Mouse (Mus musculus) urinary bladder, postnatal 4 days (tissue): Measurements from ENCODE around the gene Cep350.

Experiments used
- DNase-seq, 2 experiments: peaks; one replicate each; pipeline ENCODE4 v3.0.0; 2021 to 2022; ENCODE audit warnings: low spot score in 2 of 2

The Cep350 gene

DNA sequence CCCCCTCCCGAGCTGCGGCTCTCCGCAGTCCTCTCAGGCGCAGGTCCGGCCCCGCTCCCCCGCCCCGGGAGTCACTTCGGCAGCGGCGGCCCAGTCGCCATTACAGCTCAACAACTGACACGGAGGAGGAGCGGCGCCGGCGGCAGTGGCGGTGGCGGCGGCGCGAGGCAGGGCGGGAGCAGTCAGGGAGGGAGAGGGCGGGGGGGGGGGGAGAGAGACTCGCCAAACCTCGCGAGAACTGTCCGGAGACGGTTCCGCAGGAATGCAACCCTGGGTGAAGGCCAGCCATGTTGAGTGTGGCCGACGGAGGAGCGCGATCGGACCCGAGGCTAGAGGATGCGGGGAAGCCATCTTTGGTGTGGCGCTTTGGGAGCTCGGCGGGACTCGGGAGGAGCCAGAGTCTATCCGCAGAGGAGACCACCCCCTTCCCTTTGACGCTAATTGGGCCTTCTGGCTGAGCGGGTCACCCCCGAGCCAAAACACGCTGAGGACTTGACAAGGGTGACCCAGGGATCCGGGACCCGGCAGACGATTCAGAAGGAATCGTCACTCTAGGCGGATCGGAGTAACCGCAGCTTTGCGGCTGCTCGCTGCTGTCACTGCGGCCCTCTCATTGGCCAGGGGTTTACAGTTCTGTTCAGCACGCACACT, at the start of gene Cep350:
TSS of gene Cep350 (minus strand) at position 188 of the 651 bp plus-strand sequence.
- peak; percentile 96 to 97 for DNase-seq

DNA sequence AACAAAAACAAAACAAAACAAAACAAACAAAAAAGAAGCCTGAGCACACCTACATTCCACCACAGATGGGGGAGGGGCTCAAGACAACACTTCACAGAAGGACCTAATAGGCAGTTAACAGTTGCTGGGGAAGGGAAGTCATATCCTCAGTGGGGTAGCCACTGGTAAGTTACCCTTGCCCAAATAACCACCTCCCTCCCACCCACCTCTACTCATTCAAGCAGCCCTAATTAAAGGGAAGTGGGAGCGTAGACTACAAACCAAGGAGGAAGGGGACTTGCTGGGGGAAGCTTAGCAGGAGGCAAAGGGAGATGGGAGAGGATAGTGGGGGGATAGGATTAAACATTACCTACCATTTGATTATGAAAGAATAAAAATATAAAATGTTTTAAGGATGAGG, 47.3 kb upstream of the Cep350 start:
- DNase-seq: no peak

DNA sequence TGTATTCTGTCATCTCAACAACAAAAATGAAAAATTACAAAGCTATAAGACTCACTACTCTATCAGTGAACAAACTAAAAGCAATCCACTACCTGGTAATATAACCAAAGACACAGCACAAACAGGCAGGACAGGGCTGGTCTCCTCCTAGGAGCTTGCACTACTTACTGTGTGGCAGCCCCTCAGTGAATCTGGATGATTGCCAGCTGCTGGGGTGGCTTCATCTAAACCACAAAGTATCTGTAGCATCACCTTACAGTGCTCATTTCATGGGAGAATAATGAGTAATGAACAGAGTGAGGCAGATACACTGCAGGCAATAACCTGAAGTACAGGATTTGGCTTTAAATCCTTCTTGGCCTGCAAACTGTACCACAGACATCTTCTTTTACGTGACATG, 46.7 kb upstream of the Cep350 start:
- DNase-seq: no peak

DNA sequence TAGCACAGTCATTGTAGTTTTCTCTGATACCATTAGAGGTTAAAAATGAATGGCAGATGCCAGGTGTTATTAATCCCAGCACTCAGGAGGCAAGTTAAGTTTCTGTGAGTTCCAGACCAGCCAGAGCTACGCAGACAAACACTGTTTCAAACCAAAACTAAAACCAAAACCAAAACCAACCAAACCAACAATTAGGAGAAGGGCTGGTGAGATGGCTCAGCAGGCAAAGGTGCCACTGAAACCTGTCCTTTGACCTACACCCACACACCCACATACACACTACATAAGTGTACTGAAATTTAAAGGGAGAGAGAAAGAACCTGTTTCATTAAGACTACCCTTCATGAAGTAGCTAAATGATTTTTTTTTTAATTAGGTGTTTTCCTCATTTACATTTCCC, 35.9 kb upstream of the Cep350 start:
- no peak for DNase-seq

DNA sequence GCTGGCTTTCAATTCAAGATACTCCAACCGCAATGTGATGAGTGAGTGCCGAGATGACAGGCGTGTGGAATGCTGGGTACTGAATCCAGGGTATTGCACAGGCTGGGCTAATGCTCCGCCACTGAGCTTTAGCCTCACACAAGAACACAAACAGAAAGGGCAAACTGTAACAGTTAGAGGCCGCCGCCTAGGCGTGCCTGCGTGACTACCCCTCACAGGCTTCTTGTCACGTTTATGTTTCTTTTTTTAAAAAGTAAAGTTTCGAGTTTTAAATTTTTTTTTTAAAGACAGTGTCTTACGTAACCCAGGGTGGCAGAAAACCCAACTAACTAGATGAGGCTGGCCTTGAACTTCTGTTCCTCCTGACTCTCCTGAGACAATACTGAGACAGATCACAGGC, 32.9 kb upstream of the Cep350 start:
- DNase-seq: no peak

DNA sequence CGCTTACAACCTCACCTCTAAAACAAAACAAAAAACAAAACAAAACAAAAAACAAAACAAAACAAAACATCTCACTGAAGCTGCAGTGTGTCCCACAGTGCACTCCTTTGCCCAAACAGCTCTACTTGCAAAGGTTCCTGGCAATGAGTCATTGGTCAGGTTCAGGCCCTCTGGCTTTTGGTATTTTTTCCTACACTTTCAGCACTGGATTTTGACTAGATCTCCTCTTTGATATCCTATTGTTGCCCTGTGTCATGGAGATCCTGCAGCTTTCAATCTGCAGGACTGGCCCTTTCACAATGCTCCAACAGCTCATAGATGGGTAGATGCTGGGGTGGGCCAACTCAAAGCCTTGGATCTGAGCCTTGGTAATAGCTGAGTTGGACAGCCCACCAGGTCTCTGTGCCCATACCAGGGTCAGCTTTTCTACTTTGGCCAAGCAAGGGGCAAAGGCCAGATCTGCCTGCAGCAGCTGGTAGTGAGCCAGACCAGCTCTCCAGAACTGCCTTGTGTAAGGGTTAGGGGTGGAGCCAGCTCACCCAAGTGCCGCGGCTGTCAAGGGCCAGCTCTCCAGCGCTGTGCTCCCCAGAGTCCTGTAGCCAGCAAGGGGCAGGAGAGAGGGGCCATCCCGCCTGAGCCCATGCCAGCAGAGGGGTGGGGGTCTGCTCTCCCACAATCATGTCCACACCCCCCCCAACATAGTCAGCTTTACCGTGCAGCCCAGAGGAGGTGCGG, 30.3 kb upstream of the Cep350 start:
- DNase-seq: no peak

DNA sequence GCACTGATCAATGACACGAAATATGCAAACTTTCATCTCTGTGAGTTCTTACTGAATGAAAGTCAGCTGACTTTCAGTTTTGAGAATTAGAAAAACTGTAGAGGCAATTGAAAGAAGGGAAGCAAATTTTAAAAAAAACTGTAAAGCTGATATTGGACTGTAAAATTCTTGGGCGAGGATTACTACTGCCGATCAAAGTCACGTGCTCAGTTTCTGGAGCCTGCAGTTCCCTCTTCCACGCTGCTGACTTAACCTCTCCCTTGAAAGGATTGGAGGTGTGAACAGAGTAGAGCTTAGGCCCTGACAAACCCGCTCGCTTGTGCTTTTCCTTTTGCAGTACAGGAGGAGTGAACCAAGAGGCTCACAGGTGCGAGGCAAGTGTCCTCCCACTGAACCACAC, 29.3 kb upstream of the Cep350 start:
- DNase-seq: no peak

DNA sequence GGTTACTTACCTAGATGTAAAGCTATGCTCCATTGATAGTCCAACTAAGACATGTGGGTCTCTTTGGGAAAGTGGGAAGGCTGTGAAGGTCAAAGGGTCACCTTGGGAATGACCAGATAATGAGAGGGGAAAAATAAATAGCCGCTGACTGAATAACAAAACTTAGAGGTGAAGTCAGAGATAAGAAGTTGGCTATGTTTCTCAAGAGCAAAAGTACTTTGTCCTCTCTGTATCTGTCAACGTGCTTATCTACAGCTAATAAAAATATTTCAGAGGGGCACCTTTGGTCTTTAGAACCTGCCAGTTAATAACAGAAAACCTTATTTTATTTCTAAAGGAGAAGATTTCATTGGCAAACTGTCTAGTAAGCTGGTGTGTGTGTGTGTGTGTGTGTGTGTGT, 22.6 kb upstream of the Cep350 start:
- no peak for DNase-seq

DNA sequence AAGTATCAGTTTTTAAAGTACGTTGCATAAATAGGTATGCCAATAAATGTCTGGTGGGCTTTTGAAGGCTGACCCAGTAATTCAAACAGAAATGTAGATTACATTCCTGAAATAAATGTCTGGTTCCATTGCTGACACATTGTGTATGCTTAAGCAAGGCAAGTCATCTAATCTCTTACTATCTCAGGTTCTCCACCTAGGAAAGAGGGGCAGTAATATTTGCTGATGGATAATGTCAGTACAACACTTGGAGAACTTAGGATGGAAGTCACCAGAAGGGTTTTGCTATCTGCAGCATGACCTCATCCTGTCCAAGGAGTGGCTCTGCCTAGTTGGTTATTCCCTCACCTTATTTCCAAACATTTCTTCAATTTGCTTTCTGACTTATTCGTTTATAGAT, 21.5 kb upstream of the Cep350 start:
- DNase-seq: no peak

DNA sequence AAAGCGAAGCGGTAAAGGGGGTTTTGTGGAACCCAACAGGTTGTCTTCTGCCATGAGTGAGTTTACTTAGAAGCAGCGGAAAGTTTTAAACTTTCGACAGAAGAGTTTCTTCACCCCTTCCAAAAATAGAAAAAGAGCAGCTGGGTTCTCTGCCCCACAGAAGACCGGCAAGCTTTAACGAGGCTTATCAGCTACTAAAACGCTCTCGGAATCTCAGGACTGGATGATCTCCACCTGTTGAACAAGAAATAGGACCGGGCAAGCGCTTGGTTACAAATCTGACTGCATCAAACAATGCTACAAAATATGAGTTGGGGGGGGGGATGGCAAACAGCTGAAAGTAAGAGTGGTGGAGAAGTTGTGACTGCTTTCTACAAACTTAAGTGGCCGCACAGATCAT, 17.3 kb upstream of the Cep350 start:
- DNase-seq: no peak

DNA sequence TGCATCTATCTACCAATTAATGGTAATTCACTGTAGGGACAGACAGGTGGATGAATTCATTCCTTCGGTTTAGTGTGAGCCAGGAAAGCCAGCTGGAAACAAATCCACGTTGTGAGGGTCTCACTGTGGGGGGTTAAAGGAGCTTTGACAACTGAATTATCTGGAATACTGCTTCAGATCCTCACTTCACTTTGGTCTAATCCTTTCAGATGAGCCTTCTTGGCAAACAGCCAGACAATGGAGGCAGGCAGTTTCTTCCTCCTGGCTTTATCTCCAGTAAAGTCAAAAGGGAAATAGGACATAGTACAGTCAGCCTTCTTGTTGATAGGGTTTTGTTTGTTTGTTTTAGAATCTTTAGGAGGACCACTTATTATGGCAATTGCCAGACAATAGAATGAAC, 16.3 kb upstream of the Cep350 start:
- DNase-seq: no peak

DNA sequence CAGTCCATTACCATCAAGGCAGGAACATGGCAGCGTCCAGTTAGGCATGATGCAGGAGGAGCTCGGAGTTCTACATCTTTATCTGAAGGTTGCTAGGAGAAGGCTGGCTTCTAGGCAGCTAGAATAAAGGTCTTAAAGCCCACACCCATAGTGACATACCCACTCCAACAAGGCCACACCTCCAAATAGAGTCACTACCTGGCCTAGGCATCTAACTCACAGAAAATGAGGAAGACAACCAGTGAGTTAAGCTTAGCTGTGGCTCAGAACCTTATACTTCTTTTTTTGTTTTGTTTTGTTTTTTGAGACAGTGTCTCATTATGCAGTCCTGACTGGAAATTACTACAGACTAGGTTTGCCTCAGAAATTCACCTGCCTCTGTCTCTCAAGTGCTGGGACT, 14.6 kb upstream of the Cep350 start:
- no peak for DNase-seq

DNA sequence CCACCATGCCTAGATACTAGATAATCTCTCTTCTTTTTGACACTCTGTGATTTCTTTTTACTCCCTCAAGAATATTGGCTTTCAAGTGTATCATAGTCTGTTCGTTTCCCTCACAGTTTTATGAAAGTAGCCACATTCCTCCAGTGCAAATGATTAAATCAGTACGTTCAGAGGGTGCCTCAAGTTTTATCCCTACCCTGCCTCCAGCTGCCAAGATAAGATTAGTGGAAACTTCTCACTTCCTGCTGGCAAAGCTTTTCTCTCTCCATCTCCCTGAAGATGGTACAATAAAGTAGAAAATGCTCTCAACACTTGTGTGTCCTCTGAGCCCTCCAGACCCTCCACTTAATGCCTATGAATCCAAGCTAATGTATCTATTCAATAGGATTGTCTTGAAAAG, 1.9 kb upstream of the Cep350 start:
- DNase-seq: no peak

DNA sequence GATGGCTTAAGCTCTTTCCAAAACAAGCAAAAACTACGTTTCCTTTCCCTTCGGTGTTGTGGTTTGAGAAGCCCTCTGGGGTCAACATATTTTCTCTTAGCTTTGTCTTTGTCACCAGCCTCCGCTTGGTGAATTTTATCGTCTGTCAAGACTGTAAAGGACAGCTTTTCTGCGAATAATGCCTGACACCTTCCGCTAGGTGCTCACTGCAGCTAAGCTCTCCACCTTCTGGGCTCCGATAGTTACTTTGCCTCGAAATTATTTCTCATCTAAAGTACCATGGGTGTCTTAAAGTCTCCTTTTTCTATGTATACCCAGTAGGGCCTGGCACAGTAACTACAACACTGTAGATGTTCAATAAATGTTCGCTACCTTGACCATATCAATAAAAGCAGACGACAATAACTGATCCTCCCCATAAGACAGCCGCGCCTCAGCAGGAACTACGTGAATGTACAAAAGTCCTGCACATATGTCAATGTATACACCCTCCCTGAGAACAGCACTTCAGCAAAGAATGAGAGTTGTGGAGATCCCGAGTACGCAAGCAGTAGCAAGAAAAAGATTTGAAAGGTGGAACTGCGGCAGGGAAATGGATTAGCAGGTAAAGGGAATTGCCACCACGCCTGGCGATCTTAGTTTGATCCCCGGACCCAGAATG, 794 bp upstream of the Cep350 start:
- DNase-seq: no peak

DNA sequence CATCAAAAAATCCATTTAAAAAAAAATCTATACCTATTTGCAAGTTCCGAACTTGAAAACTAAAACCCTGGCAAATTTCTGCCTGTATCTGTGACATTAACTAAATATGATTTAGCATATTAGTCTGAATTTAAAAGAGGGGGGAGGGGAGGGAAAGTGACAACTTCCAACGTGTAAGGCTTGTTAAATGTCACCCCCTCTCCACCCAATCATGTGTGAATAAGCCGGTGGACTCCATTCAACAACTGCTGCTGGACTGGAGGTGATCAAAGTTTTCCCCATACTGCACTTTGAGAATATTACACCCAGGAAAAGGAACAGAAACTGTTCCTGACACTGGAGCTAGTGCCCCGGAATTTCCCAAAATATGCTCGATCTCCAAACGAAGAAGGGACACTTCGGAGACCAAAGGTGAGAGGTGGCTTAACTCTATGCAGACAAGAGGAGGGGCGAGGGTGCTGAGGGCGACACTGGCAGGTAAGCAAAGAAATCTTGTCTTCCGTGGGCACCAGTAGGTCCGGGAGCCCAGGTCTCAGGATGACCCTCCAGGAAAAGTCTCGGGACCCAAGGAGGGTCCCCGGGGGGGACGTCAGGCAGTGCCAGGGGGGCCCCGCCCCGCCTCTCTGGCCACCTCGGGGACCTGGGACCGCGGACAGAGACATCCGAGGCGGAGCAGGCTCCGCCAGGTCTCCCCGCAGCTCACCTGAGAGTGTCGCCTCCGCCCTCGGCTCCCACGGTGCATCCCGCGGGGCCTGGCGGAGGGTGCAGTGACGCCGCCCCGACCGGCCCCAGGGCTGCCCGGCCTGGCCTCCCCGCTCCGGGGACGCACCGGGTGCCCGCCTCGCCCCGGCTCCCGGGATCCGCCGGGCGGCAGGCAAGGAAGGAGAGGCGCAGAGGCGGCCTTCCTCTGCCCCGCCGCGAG, 648 bp downstream of the Cep350 start:
- no peak for DNase-seq

DNA sequence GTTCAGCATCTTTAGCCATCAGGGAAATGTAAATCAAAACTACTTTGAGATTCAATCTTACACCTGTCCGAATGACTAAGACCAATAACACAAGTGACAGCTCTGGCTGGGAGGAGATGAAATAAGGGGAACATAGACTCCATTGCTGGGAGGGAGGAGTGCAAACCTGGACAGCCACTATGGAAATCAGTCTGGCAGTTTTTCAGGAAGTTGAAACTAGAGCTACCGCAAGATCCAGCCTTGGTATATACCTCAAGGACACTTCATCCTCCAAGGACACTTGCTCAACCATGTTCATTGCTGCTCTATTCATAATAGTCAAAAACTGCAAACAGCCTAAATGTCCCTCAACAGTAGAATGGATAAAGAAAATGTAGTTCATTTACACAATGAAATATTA, 23.9 kb downstream of the Cep350 start:
- DNase-seq: no peak

DNA sequence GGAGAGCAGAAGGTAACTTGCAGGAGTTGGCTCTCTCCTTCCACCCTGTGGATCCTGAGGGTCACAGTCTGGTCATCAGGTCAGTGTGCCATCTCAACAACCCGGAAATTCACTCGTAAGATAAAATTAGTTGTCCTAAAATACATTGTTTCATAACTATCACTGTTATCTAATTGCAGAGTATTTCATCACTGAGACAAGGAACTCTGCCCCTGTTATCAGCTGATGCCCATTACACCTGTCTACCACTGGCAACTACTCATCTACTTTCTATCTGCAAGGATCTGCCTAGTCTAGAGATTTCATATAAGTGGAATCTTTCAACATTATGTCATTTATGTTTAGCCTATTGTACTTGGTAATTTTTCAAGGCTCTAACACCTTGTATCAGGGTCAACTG, 28.7 kb downstream of the Cep350 start:
- DNase-seq: no peak

DNA sequence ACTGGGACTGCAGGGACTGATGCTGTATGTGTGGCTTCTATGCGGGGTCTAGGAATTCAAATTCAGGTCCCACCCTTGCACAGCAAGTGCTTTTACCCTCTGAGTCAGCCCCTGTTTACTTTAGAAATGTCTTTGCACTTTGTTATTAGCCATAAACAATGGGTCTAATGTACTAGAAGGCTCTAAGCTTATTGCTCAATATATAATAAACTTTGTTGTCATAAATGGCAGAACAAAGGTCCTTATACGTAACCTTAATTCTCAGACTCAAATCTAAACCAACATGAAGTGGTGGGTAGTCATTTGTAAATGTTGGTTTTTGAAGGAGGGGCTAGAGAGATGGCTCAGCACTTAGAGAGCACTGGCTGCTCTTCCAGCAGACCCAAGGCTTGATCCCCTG, 35.6 kb downstream of the Cep350 start:
- DNase-seq: no peak

DNA sequence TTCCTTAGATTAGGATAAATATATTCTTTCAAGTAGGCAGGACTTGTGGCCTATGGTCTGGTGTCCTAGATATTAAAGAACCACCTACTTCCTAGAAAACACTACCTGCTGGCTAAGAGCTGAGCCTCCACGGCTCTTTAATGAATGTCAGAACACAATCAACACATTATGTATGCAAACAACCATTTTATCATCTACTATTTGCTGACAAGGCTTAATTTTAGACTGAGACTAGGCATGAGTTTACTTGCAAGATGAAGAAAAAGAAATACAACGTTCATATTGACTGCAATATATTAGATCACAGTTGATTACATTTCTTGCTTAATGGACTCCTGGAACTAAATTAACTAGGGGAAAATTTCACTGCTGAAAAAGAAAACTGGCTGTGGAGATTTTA, 38.4 kb downstream of the Cep350 start:
- no peak for DNase-seq

DNA sequence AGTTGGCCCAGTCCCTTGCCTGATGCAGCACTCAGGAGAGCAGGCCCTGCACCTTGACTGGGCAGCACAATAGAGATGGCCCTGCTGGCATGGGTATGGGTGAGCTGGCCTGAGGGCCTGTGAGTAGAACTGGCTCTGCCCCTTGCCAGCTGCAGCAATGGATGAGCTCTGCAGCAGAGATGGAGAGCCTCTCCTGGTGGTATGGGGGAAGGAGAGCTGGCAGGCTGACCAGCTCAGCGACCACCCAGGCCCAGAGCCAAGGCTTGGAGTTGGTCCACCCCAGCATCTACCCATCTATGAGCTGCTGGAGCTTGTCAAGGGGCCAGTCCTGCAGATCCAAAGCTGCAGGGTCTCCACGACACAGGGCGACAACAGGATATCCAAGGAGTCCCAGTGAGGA, 69.5 kb downstream of the Cep350 start:
- no peak for DNase-seq

DNA sequence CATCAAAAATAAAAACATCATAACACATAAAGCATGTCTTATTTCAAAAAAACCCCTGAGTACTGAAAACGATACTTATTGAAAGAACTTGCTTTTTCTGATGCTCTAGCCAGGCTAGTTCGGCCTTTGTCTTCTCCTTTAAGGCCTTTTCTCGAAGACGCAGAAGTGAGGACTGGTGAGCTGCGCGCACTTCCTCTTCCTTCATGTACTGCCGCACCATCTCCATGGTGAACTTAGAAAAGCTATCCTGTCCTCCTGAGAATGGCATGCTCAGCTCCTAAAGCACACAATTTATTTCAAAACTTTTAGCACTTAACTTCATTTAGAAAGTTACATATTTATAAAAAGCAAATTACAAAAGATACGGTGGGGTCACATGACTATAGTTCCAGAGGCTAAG, 71.7 kb downstream of the Cep350 start:
- DNase-seq: no peak

DNA sequence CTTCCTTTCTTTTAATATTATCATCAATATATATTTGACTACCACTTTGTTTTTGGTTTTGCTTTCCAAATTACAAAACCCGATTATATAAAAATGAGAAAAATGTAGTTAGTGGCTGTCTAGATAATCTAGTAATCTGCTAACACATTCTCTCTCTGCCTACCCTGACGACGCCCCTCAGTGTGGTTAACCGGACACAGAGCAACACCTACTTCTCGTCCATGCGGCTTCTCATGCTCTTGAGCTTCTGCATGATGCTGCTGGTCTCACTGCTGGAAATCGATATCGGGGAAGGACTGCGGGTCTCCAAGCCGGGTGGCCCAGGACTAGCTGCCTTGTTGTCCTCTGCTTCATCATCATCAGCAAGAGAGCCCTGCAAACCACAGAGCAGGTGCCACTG, 78.7 kb downstream of the Cep350 start:
- DNase-seq: no peak
